Mouse (Mus musculus): Measurements from ENCODE around the gene Ifit3. TPM values are rescaled to one million over a fixed set of nuclear protein-coding genes. Genes with fewer than 3 reads are reported as not detected.
"Not testable (repeated sequence)": the region's sequence is repeated elsewhere in the genome, so short reads cannot be mapped to it uniquely, and the experiment has no call there.

Ifit3 gene
- polyA plus RNA-seq (2015; fragmentation: Nextera tagmentation; extraction: Ambion mirVana), result 2.8 and 3.8 TPM in 2 replicates

DNA sequence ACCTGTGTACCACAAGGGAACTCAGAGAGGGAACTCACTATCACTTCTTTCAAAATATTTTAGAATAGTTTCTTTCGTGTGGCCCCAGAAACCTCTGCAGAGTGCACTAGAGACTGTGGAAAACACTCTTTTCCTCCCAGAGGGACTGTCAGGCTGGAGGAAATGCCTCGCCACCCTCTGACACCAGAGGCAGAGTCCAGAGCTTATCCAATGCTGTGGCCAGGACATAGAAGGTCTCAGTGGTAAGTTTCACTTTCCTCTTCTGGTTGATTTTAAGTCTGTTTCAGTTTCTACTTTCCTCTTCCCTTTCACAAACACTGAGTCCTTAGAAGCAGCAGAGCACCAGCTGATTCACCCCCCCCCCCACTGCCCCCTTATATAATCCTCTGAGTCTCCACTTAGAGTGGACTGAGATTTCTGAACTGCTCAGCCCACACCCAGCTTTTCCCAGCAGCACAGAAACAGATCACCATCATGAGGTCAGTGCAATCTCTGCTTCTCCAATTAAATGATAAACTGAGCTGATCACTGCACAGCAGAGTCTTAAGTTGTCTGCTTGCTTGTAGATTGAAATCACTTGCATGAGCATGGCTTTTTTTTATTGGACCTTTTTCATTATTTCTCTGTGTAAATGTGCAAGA lies at the start of gene Ifit3:
TSS of gene Ifit3 (plus strand) at position 406 of the 641 bp plus-strand sequence.
- not testable (repeated sequence) for H3K9me3 ChIP-seq (ENCODE audit: low read length); H3K36me3 ChIP-seq (ENCODE audit: insufficient read depth, low read length); H3K27me3 ChIP-seq (ENCODE audit: insufficient read depth, low read length); H3K4me2 ChIP-seq (replicated peaks; ENCODE audit: low read depth, low read length); H3K9ac ChIP-seq (replicated peaks; ENCODE audit: low read length); H3K4me1 ChIP-seq (ENCODE audit: insufficient read depth, low read length); H3K27ac ChIP-seq (ENCODE audit: low read length); H3K4me3 ChIP-seq (ENCODE audit: low read length)
- peak; percentile 57; the same call in 1 of the 2 replicates for ATAC-seq (ENCODE audit: low FRiP score, low TSS enrichment)
- 43% methylated on average over 2 of the region's 2 CpGs for WGBS

DNA sequence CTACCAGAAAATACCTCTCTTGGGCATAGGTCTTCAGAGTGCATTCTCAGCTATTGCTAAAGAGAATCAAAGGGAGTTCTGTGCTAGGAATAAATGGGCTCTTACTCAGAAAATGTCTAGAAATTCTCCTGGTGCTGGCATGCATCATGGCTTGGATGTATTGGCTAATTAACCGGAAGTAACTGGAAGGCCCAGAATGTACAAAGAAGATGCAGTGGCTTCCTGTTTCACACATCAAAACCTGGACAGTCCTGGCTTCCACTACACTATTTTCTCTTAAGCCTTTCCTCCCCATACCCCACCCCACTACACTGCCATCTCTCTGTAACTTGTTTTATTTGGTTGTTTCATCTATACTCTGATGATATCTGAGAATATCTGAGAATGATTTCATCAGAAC lies 43.9 kb upstream of the Ifit3 start:
- H3K4me3 ChIP-seq (ENCODE audit: low read length), result no peak overlapping the region
- no peak overlapping the region for H3K27ac ChIP-seq (ENCODE audit: low read length)
- no peaks in the 10 kb centered on the region for H3K4me1 ChIP-seq (ENCODE audit: insufficient read depth, low read length)
- H3K9ac ChIP-seq (replicated peaks; ENCODE audit: low read length), result no peak overlapping the region
- no peaks in the 10 kb centered on the region for H3K9me3 ChIP-seq (ENCODE audit: low read length)
- WGBS, result 71% methylated on average over 1 of the region's 1 CpGs
- no peak for ATAC-seq (ENCODE audit: low FRiP score, low TSS enrichment)
- H3K36me3 ChIP-seq (ENCODE audit: insufficient read depth, low read length), result no peaks in the 10 kb centered on the region
- H3K4me2 ChIP-seq (replicated peaks; ENCODE audit: low read depth, low read length), result no peak overlapping the region
- no peaks in the 10 kb centered on the region for H3K27me3 ChIP-seq (ENCODE audit: insufficient read depth, low read length)

DNA sequence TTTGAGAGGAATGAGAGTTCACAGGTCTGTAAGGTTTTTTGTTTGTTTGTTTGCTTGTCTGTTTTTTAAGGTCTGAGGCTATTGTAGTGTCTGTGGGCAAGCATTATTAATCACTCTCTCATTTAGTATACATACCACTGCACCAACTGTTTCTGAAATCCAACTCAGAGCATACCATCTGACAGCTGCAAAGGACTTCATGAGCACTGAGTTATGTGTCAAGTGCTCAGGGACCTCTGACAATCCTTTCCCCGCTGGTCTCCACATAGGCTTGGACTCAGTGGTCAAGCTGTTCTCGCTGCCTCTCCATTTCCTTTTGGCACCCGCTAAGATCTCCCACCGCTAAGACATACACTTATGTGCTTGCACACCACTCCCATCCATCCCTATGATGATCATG lies 37.1 kb upstream of the Ifit3 start:
- Histone ChIP-seq H3K27me3 (ENCODE audit: insufficient read depth, low read length) (no peaks in the 10 kb centered on the region), H3K36me3 (ENCODE audit: insufficient read depth, low read length) (no peaks in the 10 kb centered on the region), H3K9me3 (ENCODE audit: low read length) (no peaks in the 10 kb centered on the region), H3K4me3 (ENCODE audit: low read length) (no peak overlapping the region), H3K4me1 (ENCODE audit: insufficient read depth, low read length) (0 out of 2 replicates have a peak, but pooled peaks cover 4% of the 10 kb centered on the region), H3K27ac (ENCODE audit: low read length) (no peak overlapping the region), H3K9ac (replicated peaks; ENCODE audit: low read length) (no peak overlapping the region), H3K4me2 (replicated peaks; ENCODE audit: low read depth, low read length) (no peak overlapping the region)
- 87% methylated on average over 4 of the region's 4 CpGs for WGBS
- ATAC-seq (ENCODE audit: low FRiP score, low TSS enrichment), result no peak

DNA sequence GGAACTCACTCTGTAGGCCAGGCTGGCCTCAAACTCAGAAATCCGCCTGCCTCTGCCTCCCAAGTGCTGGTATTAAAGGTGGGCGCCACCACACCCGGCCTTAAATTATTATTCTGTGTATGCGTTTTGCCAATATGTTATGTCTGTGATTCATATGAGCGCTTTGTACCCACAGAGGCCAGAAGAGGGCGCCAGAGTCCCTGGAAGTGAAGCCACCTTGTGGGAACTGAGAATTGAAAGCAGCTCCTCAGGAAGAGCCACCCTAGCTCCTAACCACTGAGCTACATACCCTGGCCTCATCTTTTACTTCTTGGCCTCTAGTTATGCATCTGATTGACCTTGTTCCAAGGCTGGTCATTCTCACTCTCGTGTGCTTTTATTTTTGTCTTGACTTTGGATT lies 35.4 kb upstream of the Ifit3 start:
- Histone ChIP-seq H3K9me3 (ENCODE audit: low read length) (no peaks in the 10 kb centered on the region), H3K4me2 (replicated peaks; ENCODE audit: low read depth, low read length) (no peak overlapping the region), H3K4me1 (ENCODE audit: insufficient read depth, low read length) (peaks cover 15% of the 10 kb centered on the region), H3K27ac (ENCODE audit: low read length) (no peak overlapping the region), H3K9ac (replicated peaks; ENCODE audit: low read length) (no peak overlapping the region), H3K27me3 (ENCODE audit: insufficient read depth, low read length) (no peaks in the 10 kb centered on the region), H3K4me3 (ENCODE audit: low read length) (no peak overlapping the region), H3K36me3 (ENCODE audit: insufficient read depth, low read length) (no peaks in the 10 kb centered on the region)
- no peak for ATAC-seq (ENCODE audit: low FRiP score, low TSS enrichment)
- WGBS, result 31% methylated on average over 7 of the region's 7 CpGs

DNA sequence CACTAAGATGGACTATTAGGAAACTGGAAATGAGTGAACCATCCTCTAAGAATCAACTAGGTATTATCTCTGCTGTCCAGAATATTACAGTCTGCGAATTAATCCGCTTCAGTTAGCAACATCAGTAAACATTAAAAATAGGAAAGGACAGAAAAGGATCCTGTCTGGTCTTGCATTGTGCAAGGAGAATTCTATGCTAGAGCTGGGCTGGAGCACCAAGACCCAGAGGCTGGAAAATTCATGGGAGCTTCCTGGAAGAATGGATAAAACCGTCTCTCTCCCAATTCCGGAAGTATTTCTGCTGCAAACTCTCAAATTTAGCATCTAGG lies 33.2 kb upstream of the Ifit3 start:
- 35% methylated on average over 4 of the region's 4 CpGs for WGBS
- Histone ChIP-seq H3K27ac (ENCODE audit: low read length) (no peak overlapping the region), H3K27me3 (ENCODE audit: insufficient read depth, low read length) (no peaks in the 10 kb centered on the region), H3K4me1 (ENCODE audit: insufficient read depth, low read length) (peaks cover 24% of the 10 kb centered on the region), H3K36me3 (ENCODE audit: insufficient read depth, low read length) (no peaks in the 10 kb centered on the region), H3K9ac (replicated peaks; ENCODE audit: low read length) (0 out of 2 replicates have a peak overlapping the region, but pooled peaks have one; percentile 29), H3K4me3 (ENCODE audit: low read length) (peak overlapping the region; percentile 60), H3K4me2 (replicated peaks; ENCODE audit: low read depth, low read length) (peak overlapping the region; percentile 73), H3K9me3 (ENCODE audit: low read length) (no peaks in the 10 kb centered on the region)
- no peak for ATAC-seq (ENCODE audit: low FRiP score, low TSS enrichment)

DNA sequence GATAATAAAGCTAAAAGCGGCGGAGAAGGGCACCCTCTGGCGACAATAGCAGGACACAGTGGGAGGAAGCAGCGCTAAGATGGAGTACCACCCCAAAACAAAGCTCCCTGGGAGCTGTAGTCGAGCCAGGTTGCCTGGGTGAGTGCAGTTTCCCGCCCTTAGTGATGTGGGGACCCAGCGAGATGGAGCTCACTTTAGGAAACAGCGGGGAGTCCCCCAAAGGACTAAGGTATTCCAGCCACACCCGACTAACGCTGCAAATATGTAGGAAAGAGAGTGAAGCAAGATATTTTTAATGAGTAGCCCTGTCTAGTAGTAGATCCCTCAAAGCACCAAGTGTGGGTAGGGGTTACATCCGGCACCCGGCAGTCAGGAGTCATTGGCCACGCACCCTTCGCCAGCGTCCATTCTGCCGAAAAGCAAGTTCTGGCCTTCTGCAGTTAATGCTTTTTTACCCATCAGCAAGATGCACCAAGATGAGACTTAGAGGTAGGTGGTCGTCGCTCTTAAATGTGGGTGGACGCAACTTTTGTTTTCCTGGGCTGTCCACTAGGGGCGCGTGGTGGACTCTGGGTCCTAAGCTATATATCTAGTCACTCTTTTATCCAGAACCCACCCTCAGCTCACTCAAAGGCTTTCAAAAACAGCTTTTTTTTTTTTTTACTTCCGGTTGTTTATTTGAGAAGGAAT lies 32.7 kb upstream of the Ifit3 start, which contains the start of gene Ifit2:
TSS of gene Ifit2 (plus strand) at position 161 of the 690 bp plus-strand sequence.
- H3K9ac ChIP-seq (replicated peaks; ENCODE audit: low read length), result peak within 1 kb of the TSS; percentile 54

DNA sequence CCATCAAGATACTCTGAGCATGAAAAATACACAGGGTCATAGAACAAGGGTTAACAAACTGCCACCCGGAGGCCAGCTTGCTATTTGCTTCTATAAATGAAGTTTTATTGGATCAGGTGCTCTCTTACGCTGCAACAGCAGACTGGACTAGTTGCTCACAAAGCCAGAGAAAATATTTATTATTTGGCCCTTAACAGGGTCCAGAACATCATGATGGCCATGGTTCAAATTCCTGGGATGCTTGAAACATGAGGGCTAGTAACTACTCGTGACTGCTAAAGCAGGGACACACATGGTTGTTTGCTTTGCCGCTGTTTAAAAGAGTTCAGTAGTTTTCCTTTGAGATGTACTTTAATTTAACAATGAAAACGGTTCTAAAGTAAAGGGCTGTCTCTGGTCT lies 31.4 kb upstream of the Ifit3 start:
- H3K4me1 ChIP-seq (ENCODE audit: insufficient read depth, low read length), result peaks cover 24% of the 10 kb centered on the region
- ATAC-seq (ENCODE audit: low FRiP score, low TSS enrichment), result no peak
- WGBS, result 40% methylated on average over 5 of the region's 5 CpGs
- H3K4me3 ChIP-seq (ENCODE audit: low read length), result peak overlapping the region; percentile 1; the same call in 1 of the 2 replicates
- peak overlapping the region; percentile 36; the same call in 1 of the 2 replicates for H3K27ac ChIP-seq (ENCODE audit: low read length)
- H3K9me3 ChIP-seq (ENCODE audit: low read length), result no peaks in the 10 kb centered on the region
- no peaks in the 10 kb centered on the region for H3K36me3 ChIP-seq (ENCODE audit: insufficient read depth, low read length)
- H3K27me3 ChIP-seq (ENCODE audit: insufficient read depth, low read length), result no peaks in the 10 kb centered on the region
- H3K4me2 ChIP-seq (replicated peaks; ENCODE audit: low read depth, low read length), result peak overlapping the region; percentile 18
- no peak overlapping the region for H3K9ac ChIP-seq (replicated peaks; ENCODE audit: low read length)

More for the DNA sequence above, 32.7 kb upstream of the Ifit3 start, which contains the start of gene Ifit2:
- H3K27ac ChIP-seq (ENCODE audit: low read length), result peak within 1 kb of the TSS; percentile 77; the same call in 1 of the 2 replicates
- no peaks in the 10 kb centered on the region for H3K27me3 ChIP-seq (ENCODE audit: insufficient read depth, low read length)
- H3K9me3 ChIP-seq (ENCODE audit: low read length), result no peaks in the 10 kb centered on the region
- peaks cover 24% of the 10 kb centered on the region for H3K4me1 ChIP-seq (ENCODE audit: insufficient read depth, low read length)
- peak; percentile 95 for ATAC-seq (ENCODE audit: low FRiP score, low TSS enrichment)
- peak within 1 kb of the TSS; percentile 60 for H3K4me3 ChIP-seq (ENCODE audit: low read length)
- no peaks in the 10 kb centered on the region for H3K36me3 ChIP-seq (ENCODE audit: insufficient read depth, low read length)
- H3K4me2 ChIP-seq (replicated peaks; ENCODE audit: low read depth, low read length), result peak within 1 kb of the TSS; percentile 73
- WGBS, result under 1% methylated on average over 22 of the region's 22 CpGs

DNA sequence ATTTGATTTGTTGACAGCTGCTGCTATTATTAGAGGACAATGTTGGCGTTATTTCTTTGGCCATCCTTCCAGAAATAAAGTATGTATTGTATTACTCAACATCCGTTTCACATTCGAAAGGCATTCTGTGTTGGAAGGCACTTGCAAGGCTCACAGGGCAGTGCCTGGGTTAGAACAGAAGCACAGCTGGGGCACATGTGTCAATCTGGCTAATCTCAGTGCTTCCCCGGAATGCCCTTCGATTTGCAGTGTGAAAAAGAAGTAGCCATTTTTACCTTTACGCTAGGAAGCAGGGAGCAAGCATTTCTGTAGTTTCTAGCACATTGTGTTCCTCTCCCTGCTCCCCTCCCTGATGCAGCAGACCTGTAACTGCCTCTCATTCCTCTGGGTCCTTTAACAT lies 30.3 kb upstream of the Ifit3 start:
- 70% methylated on average over 6 of the region's 6 CpGs for WGBS
- H3K9ac ChIP-seq (replicated peaks; ENCODE audit: low read length), result no peak overlapping the region
- peaks cover 24% of the 10 kb centered on the region for H3K4me1 ChIP-seq (ENCODE audit: insufficient read depth, low read length)
- H3K36me3 ChIP-seq (ENCODE audit: insufficient read depth, low read length), result no peaks in the 10 kb centered on the region
- H3K27ac ChIP-seq (ENCODE audit: low read length), result peak overlapping the region; percentile 29; the same call in 1 of the 2 replicates
- ATAC-seq (ENCODE audit: low FRiP score, low TSS enrichment), result no peak
- no peak overlapping the region for H3K4me2 ChIP-seq (replicated peaks; ENCODE audit: low read depth, low read length)
- no peaks in the 10 kb centered on the region for H3K27me3 ChIP-seq (ENCODE audit: insufficient read depth, low read length)
- no peak overlapping the region for H3K4me3 ChIP-seq (ENCODE audit: low read length)
- no peaks in the 10 kb centered on the region for H3K9me3 ChIP-seq (ENCODE audit: low read length)

DNA sequence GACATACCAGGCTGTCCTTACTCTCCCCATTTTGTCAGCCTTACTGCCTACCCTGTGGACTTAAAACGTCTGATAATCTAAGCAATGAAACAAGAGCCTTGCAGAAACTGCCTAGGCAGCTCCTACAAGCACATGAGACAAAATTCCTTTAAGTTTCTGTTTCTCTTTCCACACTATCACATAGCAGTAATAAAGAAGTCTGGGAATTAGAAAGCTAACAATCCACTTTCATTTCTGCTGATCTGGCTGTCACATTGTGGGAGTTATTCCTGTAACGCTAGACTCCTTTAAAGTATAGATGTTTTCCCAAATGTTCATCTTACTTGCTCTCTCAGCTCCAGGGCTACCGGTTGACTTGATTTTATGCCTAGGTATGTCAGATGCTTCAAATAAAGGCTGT lies 29.8 kb upstream of the Ifit3 start:
- no peak for ATAC-seq (ENCODE audit: low FRiP score, low TSS enrichment)
- Histone ChIP-seq H3K4me2 (replicated peaks; ENCODE audit: low read depth, low read length) (no peak overlapping the region), H3K27ac (ENCODE audit: low read length) (peak overlapping the region; percentile 29; the same call in 1 of the 2 replicates)

DNA sequence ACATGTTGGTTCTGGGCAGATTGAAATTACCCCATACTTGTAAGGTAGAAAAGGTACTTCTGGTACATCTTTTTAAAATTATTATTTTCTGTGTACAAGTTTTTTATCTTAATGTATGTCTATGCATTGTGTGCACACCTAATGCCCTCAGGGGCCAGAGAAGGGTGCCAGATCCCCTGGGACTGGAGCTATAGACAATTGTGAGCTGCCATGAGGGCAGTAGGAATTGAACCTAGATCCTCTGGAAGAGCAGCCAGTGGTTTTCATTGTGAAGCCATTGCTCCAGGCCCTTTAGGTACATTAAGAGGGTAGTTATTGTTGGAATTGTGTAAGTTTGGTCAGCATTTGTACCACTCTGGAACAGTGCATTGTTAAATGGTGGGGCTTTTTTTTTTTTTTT lies 29.3 kb upstream of the Ifit3 start:
- H3K27ac ChIP-seq (ENCODE audit: low read length), result no peak overlapping the region; the same call in 1 of the 2 replicates
- no peak overlapping the region for H3K4me2 ChIP-seq (replicated peaks; ENCODE audit: low read depth, low read length)
- no peaks in the 10 kb centered on the region for H3K27me3 ChIP-seq (ENCODE audit: insufficient read depth, low read length)
- no peak overlapping the region for H3K9ac ChIP-seq (replicated peaks; ENCODE audit: low read length)
- no peaks in the 10 kb centered on the region for H3K36me3 ChIP-seq (ENCODE audit: insufficient read depth, low read length)
- no peak overlapping the region for H3K4me3 ChIP-seq (ENCODE audit: low read length)
- no peak for ATAC-seq (ENCODE audit: low FRiP score, low TSS enrichment)
- peaks cover 24% of the 10 kb centered on the region for H3K4me1 ChIP-seq (ENCODE audit: insufficient read depth, low read length)
- H3K9me3 ChIP-seq (ENCODE audit: low read length), result no peaks in the 10 kb centered on the region

More for the DNA sequence above, 29.8 kb upstream of the Ifit3 start:
- WGBS, result 24% methylated on average over 3 of the region's 3 CpGs
- H3K9me3 ChIP-seq (ENCODE audit: low read length), result no peaks in the 10 kb centered on the region
- peaks cover 24% of the 10 kb centered on the region for H3K4me1 ChIP-seq (ENCODE audit: insufficient read depth, low read length)
- H3K27me3 ChIP-seq (ENCODE audit: insufficient read depth, low read length), result no peaks in the 10 kb centered on the region
- no peak overlapping the region for H3K9ac ChIP-seq (replicated peaks; ENCODE audit: low read length)
- H3K4me3 ChIP-seq (ENCODE audit: low read length), result no peak overlapping the region
- H3K36me3 ChIP-seq (ENCODE audit: insufficient read depth, low read length), result no peaks in the 10 kb centered on the region

Measured in kidney, embryonic 16.5 days (tissue).